Mouse (Mus musculus) embryonic fibroblast, embryonic 13.5 days (primary cell): ENCODE measurements around the gene Itgb5. TPM values are rescaled to one million over a fixed set of nuclear protein-coding genes. Genes with fewer than 3 reads are reported as not detected.

ENCODE experiments used
- H3K27ac ChIP-seq: 2 replicates; pipeline ENCODE4 v1.5.1; 2012; ENCODE audit warnings: low read length, control low read depth, inconsistent platforms; ENCODE audit not compliant: insufficient read depth
- H3K4me1 ChIP-seq: 2 replicates; pipeline ENCODE4 v1.6.1; 2011; ENCODE audit warnings: low read length; ENCODE audit not compliant: control insufficient read depth, insufficient read depth
- H3K4me3 ChIP-seq: 2 replicates; pipeline ENCODE4 v1.5.1; 2011; ENCODE audit warnings: mild to moderate bottlenecking, control low read depth, low read length; ENCODE audit not compliant: insufficient read depth
- CTCF ChIP-seq: IDR thresholded peaks from 2 replicates; pipeline ENCODE4 v1.5.1; 2011; ENCODE audit warnings: mild to moderate bottlenecking, control low read depth, low read length, moderate library complexity, borderline replicate concordance; ENCODE audit not compliant: insufficient read depth
- POLR2A ChIP-seq: IDR thresholded peaks from 2 replicates; pipeline ENCODE4 v1.6.1; 2011; ENCODE audit warnings: low read depth, mild to moderate bottlenecking, control low read depth, low read length, moderate library complexity
- polyA plus RNA-seq: library from polyadenylated mRNA; stranded (reverse); fragments of >200 nt; gene quantifications from 2 replicates; pipeline ENCODE4 v1.2.4, GENCODE M21; 2011; ENCODE audit warnings: low read depth; ENCODE audit not compliant: missing spikeins, insufficient read length

The Itgb5 gene
- polyA plus RNA-seq, 1 experiment, result 348 TPM

DNA sequence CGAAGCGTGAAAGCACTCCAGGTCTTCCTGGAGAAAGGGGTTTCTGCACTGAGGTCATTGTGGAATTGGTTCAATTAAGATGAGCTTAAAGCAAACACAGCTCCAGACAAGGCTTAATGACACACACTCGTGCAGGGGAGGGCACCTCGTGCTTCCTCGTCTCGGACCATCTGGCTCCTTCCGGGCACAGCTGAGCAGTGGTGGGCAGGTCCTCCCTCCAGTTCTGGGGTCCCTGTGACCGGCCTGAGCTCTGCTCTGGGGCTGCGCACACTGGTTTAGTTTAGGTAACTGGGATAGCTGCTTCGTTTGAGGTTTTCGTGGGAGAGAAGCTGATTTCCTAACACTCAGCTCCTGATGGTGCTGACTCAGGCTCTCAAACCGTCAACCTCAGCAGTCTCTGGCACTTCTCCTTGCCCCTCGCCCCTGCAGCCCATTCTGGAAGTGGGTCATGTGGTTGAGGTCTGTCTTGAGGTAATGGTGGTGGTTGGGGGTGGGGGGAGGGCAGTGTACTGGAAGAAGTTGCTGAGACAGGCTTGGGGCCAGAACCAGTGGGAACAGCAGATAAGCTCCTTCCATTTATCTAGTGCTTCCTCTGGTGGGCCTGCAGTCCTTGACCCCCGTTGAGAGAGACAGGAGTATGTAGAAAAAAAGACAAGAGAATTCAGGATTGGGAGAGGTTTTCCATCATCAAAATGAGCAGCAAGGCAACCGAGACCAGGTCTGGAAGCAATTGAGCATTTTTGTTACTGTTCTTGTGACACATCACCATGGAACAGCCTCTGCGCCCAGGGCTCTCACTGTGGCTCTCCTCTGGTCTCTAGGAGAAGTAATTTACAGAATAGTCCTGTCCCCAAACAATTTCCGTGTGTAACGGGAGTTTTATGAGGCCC, 92.9 kb downstream of the Itgb5 start:
- Histone ChIP-seq H3K4me1 (peaks cover 31% of the 10 kb centered on the region), H3K4me3 (no peak overlapping the region), H3K27ac (peak overlapping the region; percentile 96)
- TF ChIP-seq CTCF, result no peak
- no peak for TF ChIP-seq POLR2A

DNA sequence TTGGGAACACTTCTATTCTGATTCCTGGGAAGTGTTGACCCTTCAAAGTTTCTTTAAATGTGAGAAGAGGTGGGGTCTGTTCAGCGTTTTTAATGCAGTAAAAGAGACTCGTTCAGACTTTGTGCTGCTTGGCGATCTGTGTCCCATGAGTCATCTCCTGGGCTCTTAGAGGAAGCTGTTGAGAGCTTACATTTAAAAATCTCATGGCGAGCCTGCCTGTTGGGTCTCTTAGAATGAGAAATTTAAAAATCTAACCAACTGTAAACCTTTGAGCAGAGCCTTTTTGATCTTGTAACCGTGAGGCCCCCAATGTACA, 93.5 kb downstream of the Itgb5 start:
- H3K4me1 ChIP-seq, result peaks cover 29% of the 10 kb centered on the region
- peak overlapping the region; percentile 96 for H3K27ac ChIP-seq
- TF ChIP-seq CTCF (no peak), POLR2A (no peak)
- no peak overlapping the region for H3K4me3 ChIP-seq

DNA sequence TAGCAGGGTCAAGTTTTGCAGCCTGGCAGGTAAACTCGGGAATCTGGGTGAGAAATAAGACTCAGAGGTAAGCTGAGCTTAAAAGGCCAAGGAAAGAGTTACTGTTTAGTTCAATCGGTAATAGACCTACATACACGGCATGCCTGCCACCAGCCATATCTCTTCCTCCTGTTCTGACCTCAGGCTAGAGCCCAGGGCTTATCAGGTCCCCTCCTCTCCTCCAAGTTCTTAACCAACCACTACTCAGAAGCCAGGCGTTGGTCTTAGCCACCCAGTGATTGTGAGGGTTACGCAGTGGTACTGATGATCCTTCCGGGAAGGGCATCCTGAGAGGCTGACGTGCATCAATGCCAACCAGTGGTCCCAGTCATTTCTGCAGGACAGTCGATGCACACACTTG, 94.3 kb downstream of the Itgb5 start:
- no peak overlapping the region for H3K4me3 ChIP-seq
- TF ChIP-seq CTCF (no peak), POLR2A (no peak)
- peak overlapping the region; percentile 96 for H3K27ac ChIP-seq
- peaks cover 34% of the 10 kb centered on the region for H3K4me1 ChIP-seq

- peak overlapping the region; percentile 85; the same call in 1 of the 2 replicates for H3K27ac ChIP-seq
- H3K4me3 ChIP-seq, result no peak overlapping the region
- TF ChIP-seq POLR2A (no peak), CTCF (no peak)
- H3K4me1 ChIP-seq, result peaks cover 17% of the 10 kb centered on the region
These were observed 97.9 kb downstream of the Itgb5 start for GRCm38 (mm10) chr16:33927263-33927824.

- no peak for TF ChIP-seq POLR2A
- no peak for TF ChIP-seq CTCF
- no peak overlapping the region for H3K4me3 ChIP-seq
- peak overlapping the region; percentile 28 for H3K27ac ChIP-seq
- peaks cover 13% of the 10 kb centered on the region for H3K4me1 ChIP-seq
These were observed 99.5 kb downstream of the Itgb5 start for GRCm38 (mm10) chr16:33928788-33929462.

DNA sequence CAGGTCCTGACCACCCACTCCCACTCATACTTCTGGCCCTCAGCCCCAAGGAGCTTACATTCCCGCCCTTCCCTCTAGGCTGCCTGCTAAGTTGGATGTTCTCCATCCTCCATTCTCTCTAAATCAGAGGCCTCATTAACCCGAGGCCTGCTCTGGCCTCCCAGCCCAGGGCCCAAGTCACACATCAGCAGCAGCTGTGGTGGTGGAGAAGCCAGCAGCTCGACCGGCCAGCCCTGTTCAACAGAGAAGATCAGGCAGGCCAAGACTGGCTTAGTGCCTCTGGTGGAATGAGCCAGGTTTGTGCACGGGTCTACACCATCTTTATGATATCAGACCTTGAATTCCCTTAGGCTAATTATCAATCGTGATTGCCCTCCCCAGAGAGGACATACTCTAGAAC, 101.3 kb downstream of the Itgb5 start:
- Histone ChIP-seq H3K27ac (no peak overlapping the region), H3K4me1 (peaks cover 16% of the 10 kb centered on the region)

DNA sequence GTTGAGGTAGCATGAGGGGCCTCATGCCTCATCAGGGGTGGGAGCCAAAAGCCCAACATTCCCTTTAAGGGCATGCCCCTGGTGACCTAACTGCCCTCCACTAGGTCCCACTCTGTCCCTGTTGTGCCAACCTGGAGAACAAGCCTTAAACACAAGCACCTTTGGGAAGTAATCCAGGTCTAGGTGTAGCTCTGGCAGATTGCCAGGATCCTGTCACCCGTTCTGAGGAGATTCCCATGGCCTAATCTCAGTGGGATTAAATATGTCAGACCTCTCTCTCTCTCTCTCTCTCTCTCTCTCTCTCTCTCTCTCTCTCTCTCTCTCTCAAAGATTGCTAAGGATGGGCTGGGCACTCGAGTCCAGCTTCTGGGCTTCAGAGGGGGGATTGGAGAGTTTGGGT, 102.2 kb downstream of the Itgb5 start:
- Histone ChIP-seq H3K4me1 (peaks cover 11% of the 10 kb centered on the region), H3K4me3 (no peak overlapping the region), H3K27ac (no peak overlapping the region)
- TF ChIP-seq POLR2A (no peak), CTCF (no peak)

More for the DNA sequence above, 101.3 kb downstream of the Itgb5 start:
- TF ChIP-seq CTCF, result no peak
- no peak for TF ChIP-seq POLR2A
- no peak overlapping the region for H3K4me3 ChIP-seq

GRCm38 (mm10) chr16:33932126-33932525, 102.7 kb downstream of the Itgb5 start:
- Histone ChIP-seq H3K27ac (no peak overlapping the region), H3K4me3 (no peak overlapping the region), H3K4me1 (peaks cover 11% of the 10 kb centered on the region)
- no peak for TF ChIP-seq POLR2A
- TF ChIP-seq CTCF, result no peak

DNA sequence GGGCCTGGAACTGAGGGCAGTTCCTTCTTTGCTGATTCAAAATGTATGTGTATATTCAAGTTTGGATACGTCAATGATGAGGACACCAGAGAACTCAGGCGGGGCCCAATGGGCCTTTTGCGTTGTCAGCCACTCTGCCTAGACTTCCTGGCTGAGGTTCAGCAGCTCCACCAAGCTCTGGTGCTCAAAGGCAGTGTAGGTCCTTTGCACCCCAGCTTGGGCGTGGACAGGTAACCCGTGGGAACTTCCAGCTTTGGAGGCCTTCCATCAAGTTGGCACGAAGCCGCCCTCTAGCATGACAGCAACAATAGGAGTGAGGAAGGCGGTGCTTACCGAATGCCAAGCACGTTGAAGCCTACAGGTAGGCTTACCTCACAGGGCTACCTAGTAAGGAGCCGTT, 103.9 kb downstream of the Itgb5 start:
- Histone ChIP-seq H3K27ac (no peak overlapping the region), H3K4me3 (no peak overlapping the region), H3K4me1 (peaks cover 10% of the 10 kb centered on the region)
- TF ChIP-seq CTCF (no peak), POLR2A (no peak)
